Mouse (Mus musculus) midbrain, embryonic 15.5 days (tissue): ENCODE results near the gene Mlf2. TPM values are rescaled to one million over a fixed set of nuclear protein-coding genes. Genes with fewer than 3 reads are reported as not detected.

Experiments
- polyA plus RNA-seq: library from polyadenylated mRNA; unstranded; fragments of >200 nt; fragmentation: Nextera tagmentation; extraction: Ambion mirVana; gene quantifications from 2 replicates; pipeline ENCODE4 v1.2.1, GENCODE M21; 2015

The Mlf2 gene
- polyA plus RNA-seq, 1 experiment from 2014 or later: 559 TPM

Other genes with a start within 250 kb of the Mlf2 start
- 107 and 109 TPM in 2 replicates for gene Emg1, start 219.2 kb upstream of the Mlf2 start, polyA plus RNA-seq
- 254 and 256 TPM in 2 replicates for gene Phb2, start 219.1 kb upstream of the Mlf2 start, polyA plus RNA-seq
- gene Ptpn6, start 192.7 kb upstream of the Mlf2 start, polyA plus RNA-seq: 3.9 and 5.6 TPM in 2 replicates
- gene Grcc10, start 190.0 kb upstream of the Mlf2 start, polyA plus RNA-seq: 668 and 674 TPM in 2 replicates
- not detected in 2 replicates for gene Gm45234, start 175.4 kb upstream of the Mlf2 start, polyA plus RNA-seq
- gene Atn1, start 174.9 kb upstream of the Mlf2 start, polyA plus RNA-seq: 32.7 and 34.3 TPM in 2 replicates
- 89.2 and 90.8 TPM in 2 replicates for gene Eno2, start 161.7 kb upstream of the Mlf2 start, polyA plus RNA-seq
- 4.8 and 6.7 TPM in 2 replicates for gene Lrrc23, start 151.7 kb upstream of the Mlf2 start, polyA plus RNA-seq
- 8.8 and 10.1 TPM in 2 replicates for gene Spsb2, start 122.7 kb upstream of the Mlf2 start, polyA plus RNA-seq
- 383 and 391 TPM in 2 replicates for gene Tpi1, start 117.1 kb upstream of the Mlf2 start, polyA plus RNA-seq
- 233 and 234 TPM in 2 replicates for gene Usp5, start 101.9 kb upstream of the Mlf2 start, polyA plus RNA-seq
- gene Cdca3, start 101.8 kb upstream of the Mlf2 start, polyA plus RNA-seq: 23.2 and 32.9 TPM in 2 replicates
- 2.6 and 2.8 TPM in 2 replicates for gene Gnb3, start 91.1 kb upstream of the Mlf2 start, polyA plus RNA-seq
- 16.1 and 18.1 TPM in 2 replicates for gene P3h3, start 73.6 kb upstream of the Mlf2 start, polyA plus RNA-seq
- 41.0 and 42.0 TPM in 2 replicates for gene Gpr162, start 67.4 kb upstream of the Mlf2 start, polyA plus RNA-seq
- gene Cd4, start 43.2 kb upstream of the Mlf2 start, polyA plus RNA-seq: 0.21 and 0.33 TPM in 2 replicates
- 2.8 and 3.2 TPM in 2 replicates for gene Lag3, start 19.7 kb upstream of the Mlf2 start, polyA plus RNA-seq
- gene Ptms, start 11.3 kb upstream of the Mlf2 start, polyA plus RNA-seq: 880 and 884 TPM in 2 replicates
- 94.5 and 95.5 TPM in 2 replicates for gene Cops7a, start 34.2 kb downstream of the Mlf2 start, polyA plus RNA-seq
- gene Pianp, start 65.3 kb downstream of the Mlf2 start, polyA plus RNA-seq: 70.8 and 75.8 TPM in 2 replicates
- gene Zfp384, start 77.8 kb downstream of the Mlf2 start, polyA plus RNA-seq: 19.1 and 19.9 TPM in 2 replicates
- gene Ing4, start 108.4 kb downstream of the Mlf2 start, polyA plus RNA-seq: 165 and 178 TPM in 2 replicates
- 18.4 and 19.6 TPM in 2 replicates for gene Acrbp, start 118.3 kb downstream of the Mlf2 start, polyA plus RNA-seq
- gene Lpar5, start 136.5 kb downstream of the Mlf2 start, polyA plus RNA-seq: 0.56 and 0.60 TPM in 2 replicates
- gene Chd4, start 164.6 kb downstream of the Mlf2 start, polyA plus RNA-seq: 105 and 125 TPM in 2 replicates
- gene Nop2, start 200.5 kb downstream of the Mlf2 start, polyA plus RNA-seq: 48.4 and 49.1 TPM in 2 replicates
- 22.0 and 23.3 TPM in 2 replicates for gene Iffo1, start 213.9 kb downstream of the Mlf2 start, polyA plus RNA-seq
- 1,389 and 1,453 TPM in 2 replicates for gene Gapdh, start 235.1 kb downstream of the Mlf2 start, polyA plus RNA-seq